Comparison of ENCODE assay signal across 8 mouse cellular contexts in genomic region chr17:34604061-34604508, GRCm38 (mm10). TPM values are rescaled to one million over a fixed set of nuclear protein-coding genes. Genes with fewer than 3 reads are reported as not detected.
DNase-seq lines count a peak whose midpoint lies in the region; ATAC-seq lines count a peak whose summit lies in the region.

Agpat1 (plus strand) TSS chr17:34604262.

- DNase-seq in NIH3T3 (ENCODE audit: low read depth), result peak; percentile 100
- peak; percentile 100 for DNase-seq in cerebellum, postnatal 10 days
- peak; percentile 87 to 96 for DNase-seq in frontal cortex, postnatal 25 days (ENCODE audit: low spot score in 2 of 2)
- peak; percentile 96 to 99 for DNase-seq in layer of hippocampus, postnatal 14 days (ENCODE audit: low spot score in 2 of 2)
- peak; percentile 99 for DNase-seq in lung, postnatal 10 days
- DNase-seq in ovary, postnatal 14 days (ENCODE audit: low spot score), result peak; percentile 98
- peak; percentile 99 for DNase-seq in thymus, postnatal 14 days

- H3K4me1 ChIP-seq in hindbrain, embryonic 13.5 days (replicated peaks), result peaks cover 54% of the 10 kb centered on the region

- peak; percentile 89 for ATAC-seq in hindbrain, embryonic 13.5 days (ENCODE audit: low FRiP score)

- under 1% methylated on average over 34 of the region's 35 CpGs for WGBS in hindbrain, embryonic 13.5 days

- H3K4me3 ChIP-seq in hindbrain, embryonic 13.5 days, result peak within 1 kb of the TSS; percentile 92

- no peaks in the 10 kb centered on the region for H3K9me3 ChIP-seq in hindbrain, embryonic 13.5 days

- peak within 1 kb of the TSS; percentile 94 for H3K27ac ChIP-seq in hindbrain, embryonic 13.5 days

- peak within 1 kb of the TSS; percentile 99 for H3K9ac ChIP-seq in hindbrain, embryonic 13.5 days

- peak within 1 kb of the TSS; percentile 99 for H3K4me2 ChIP-seq in hindbrain, embryonic 13.5 days

- no peaks in the 10 kb centered on the region for H3K27me3 ChIP-seq in hindbrain, embryonic 13.5 days

- H3K36me3 ChIP-seq in hindbrain, embryonic 13.5 days, result peaks cover 25% of the 10 kb centered on the region

RNA-seq across cellular contexts. Expression of gene Agpat1, which starts in this region (rescaled TPM):
- 97.8 and 99.1 TPM in 2 replicates for polyA plus RNA-seq in hindbrain, embryonic 13.5 days (2015; fragmentation: Nextera tagmentation; extraction: Ambion mirVana)
- 100 to 1,000 TPM; 156 to 167 TPM for total RNA-seq in layer of hippocampus, postnatal 14 days (2021)

Comparison
In these comparisons a context has a peak if more than half of its experiments do, and no peak if none do; other contexts are left out.
1. Peak in every context shown above with its lines: DNase-seq, ATAC-seq, H3K4me3 ChIP-seq and H3K27ac ChIP-seq.